Mouse (Mus musculus): ENCODE measurements at regions not wholly inside any gene's neighbourhood (a gene's known extent, or its start where the extent isn't known, plus 50 kb on each side); places are given as distances from the start of the nearest gene placed in this dataset.

GRCm38 (mm10) chr11:105538421-105539210 is 51.2 kb upstream of the Tanc2 start:
- DNase-seq (ENCODE audit: low read depth, low spot score), result no peak

GRCm38 (mm10) chr11:105532616-105533015 is 57.2 kb upstream of the Tanc2 start:
- no peak for DNase-seq (ENCODE audit: low read depth, low spot score)

- peak; percentile 77 for DNase-seq (ENCODE audit: low read depth, low spot score)
These were observed 59.1 kb upstream of the Tanc2 start for GRCm38 (mm10) chr11:105530711-105531157.

GRCm38 (mm10) chr11:105526066-105526465 is 63.7 kb upstream of the Tanc2 start:
- DNase-seq (ENCODE audit: low read depth, low spot score), result no peak

GRCm38 (mm10) chr11:105525608-105526007 is 64.2 kb upstream of the Tanc2 start:
- DNase-seq (ENCODE audit: low read depth, low spot score), result peak; percentile 87

GRCm38 (mm10) chr11:105524400-105524799 is 65.4 kb upstream of the Tanc2 start:
- no peak for DNase-seq (ENCODE audit: low read depth, low spot score)

GRCm38 (mm10) chr11:105523765-105524164 is 66.0 kb upstream of the Tanc2 start:
- no peak for DNase-seq (ENCODE audit: low read depth, low spot score)

- no peak for DNase-seq (ENCODE audit: low read depth, low spot score)
These were observed 63.9 kb upstream of the March10 start for GRCm38 (mm10) chr11:105520398-105520797.

- DNase-seq (ENCODE audit: low read depth, low spot score), result no peak
These were observed 56.7 kb upstream of the March10 start for GRCm38 (mm10) chr11:105513275-105513674.

GRCm38 (mm10) chr11:105510626-105511025 is 54.1 kb upstream of the March10 start:
- peak; percentile 36 for DNase-seq (ENCODE audit: low read depth, low spot score)

GRCm38 (mm10) chr11:105510056-105510455 is 53.5 kb upstream of the March10 start:
- DNase-seq (ENCODE audit: low read depth, low spot score), result no peak

GRCm38 (mm10) chr11:105508660-105509038 is 52.1 kb upstream of the March10 start:
- no peak for DNase-seq (ENCODE audit: low read depth, low spot score)

GRCm38 (mm10) chr11:105507972-105508659 is 51.6 kb upstream of the March10 start:
- peak; percentile 47 for DNase-seq (ENCODE audit: low read depth, low spot score)

- DNase-seq (ENCODE audit: low read depth, low spot score), result peak; percentile 41
These were observed 50.9 kb upstream of the March10 start for GRCm38 (mm10) chr11:105507332-105507971.

Data from 3T3-L1 (cell line).